Mouse (Mus musculus): ENCODE measurements around the gene Rgs16. TPM values are rescaled to one million over a fixed set of nuclear protein-coding genes. Genes with fewer than 3 reads are reported as not detected.
A peak's percentile ranks its signal among the peaks of the same experiment; 100 is the strongest.

Rgs16 gene
- polyA plus RNA-seq (2015; fragmentation: Nextera tagmentation; extraction: Ambion mirVana): 22.6 and 23.7 TPM in 2 replicates

DNA sequence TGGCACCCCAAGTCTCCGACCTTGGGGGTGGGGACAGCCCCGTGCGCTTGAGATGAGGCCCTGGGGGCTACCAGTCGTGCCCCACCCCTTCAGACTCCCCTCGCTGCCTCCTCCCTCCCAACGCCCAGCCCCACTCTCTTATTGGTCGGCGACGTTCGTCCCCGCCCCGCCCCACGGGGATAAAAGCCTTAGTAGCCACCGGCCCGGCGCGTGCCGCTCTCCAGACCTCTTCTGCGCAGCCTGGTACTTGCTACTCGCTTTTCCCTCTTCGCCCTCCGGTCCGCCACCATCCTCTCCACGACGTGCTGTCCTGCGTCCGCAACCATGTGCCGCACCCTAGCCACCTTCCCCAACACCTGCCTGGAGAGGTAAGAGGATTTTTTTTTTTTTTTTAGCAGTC is at the start of gene Rgs16:
Gene Rgs16, plus strand, starts transcription at position 205 of the 400 bp plus-strand sequence.
- H3K9me3 ChIP-seq: no peaks in the 10 kb centered on the region
- WGBS: under 1% methylated on average over 28 of the region's 28 CpGs
- H3K27me3 ChIP-seq: peaks cover 29% of the 10 kb centered on the region
- peaks cover 53% of the 10 kb centered on the region for H3K4me1 ChIP-seq
- peak within 1 kb of the TSS; percentile 75 for H3K4me2 ChIP-seq (replicated peaks)
- peak within 1 kb of the TSS; percentile 68 for H3K9ac ChIP-seq
- no peak within 1 kb of the TSS for H3K27ac ChIP-seq
- ATAC-seq (ENCODE audit: low FRiP score, low read depth): peak; percentile 67
- peak within 1 kb of the TSS; percentile 49 for H3K4me3 ChIP-seq
- peaks cover 10% of the 10 kb centered on the region; the same call in 1 of the 2 replicates for H3K36me3 ChIP-seq

DNA sequence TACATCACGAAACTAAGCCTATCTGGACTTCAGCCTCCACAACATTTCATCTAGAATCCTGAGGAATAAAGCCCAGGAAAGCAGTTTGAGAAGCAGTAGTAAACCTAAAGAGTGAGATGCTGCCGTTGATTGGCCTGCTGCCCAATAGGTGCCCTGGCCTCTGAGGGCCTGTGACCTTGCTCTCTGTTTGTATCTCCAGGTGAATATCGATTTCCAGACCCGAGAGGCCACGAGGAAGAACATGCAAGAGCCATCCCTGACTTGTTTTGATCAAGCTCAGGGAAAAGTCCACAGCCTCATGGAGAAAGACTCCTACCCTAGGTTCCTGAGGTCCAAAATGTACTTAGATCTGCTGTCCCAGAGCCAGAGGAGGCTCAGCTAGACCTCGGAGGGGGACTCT is 47.6 kb upstream of the Rgs16 start:
- H3K4me2 ChIP-seq (replicated peaks): no peak overlapping the region
- WGBS: 78% methylated on average over 6 of the region's 6 CpGs
- H3K4me3 ChIP-seq: no peak overlapping the region
- no peaks in the 10 kb centered on the region for H3K36me3 ChIP-seq
- no peak overlapping the region for H3K27ac ChIP-seq
- peaks cover 3% of the 10 kb centered on the region; the same call in 1 of the 2 replicates for H3K4me1 ChIP-seq
- H3K9ac ChIP-seq: no peak overlapping the region
- H3K27me3 ChIP-seq: no peaks in the 10 kb centered on the region
- ATAC-seq (ENCODE audit: low FRiP score, low read depth): no peak
- no peaks in the 10 kb centered on the region for H3K9me3 ChIP-seq

DNA sequence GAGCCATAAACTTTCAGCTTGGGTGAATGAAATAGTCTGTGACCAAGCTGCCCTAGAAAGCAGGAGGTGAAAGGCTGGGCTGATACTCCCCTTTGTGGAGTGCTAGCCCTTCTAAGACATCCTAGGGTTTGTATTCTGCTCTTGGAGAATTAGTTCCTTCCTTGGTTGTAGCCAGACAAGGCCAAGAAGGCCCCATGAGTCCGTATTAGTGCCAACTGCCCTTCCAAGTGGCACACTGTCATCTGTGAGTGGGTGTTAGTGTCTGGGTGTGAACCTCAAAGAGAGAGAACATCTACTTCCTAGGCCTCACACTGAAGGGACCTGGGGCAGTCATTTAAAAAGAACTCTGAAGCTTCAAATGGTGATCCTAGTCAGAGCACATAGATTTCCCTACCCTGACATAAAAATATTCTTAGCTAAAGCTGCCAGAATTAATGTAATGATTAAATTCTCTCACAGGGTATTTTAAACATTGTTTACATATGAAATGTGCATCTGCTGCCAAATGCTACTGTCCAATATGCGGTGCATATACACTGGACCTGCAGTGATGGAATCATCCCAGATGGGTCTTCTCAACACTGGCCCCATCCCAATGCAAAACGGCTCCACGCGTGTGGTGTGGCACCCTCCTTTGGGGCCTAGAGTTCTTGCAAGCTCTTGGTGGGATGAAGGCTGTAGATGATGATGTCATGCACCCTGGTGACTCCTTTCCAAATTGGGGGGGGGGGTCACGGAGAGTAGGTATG is 45.6 kb upstream of the Rgs16 start:
- Histone ChIP-seq H3K4me3 (no peak overlapping the region), H3K4me2 (replicated peaks) (no peak overlapping the region), H3K36me3 (no peaks in the 10 kb centered on the region), H3K9me3 (no peaks in the 10 kb centered on the region), H3K4me1 (peaks cover 20% of the 10 kb centered on the region), H3K9ac (no peak overlapping the region), H3K27me3 (no peaks in the 10 kb centered on the region), H3K27ac (no peak overlapping the region)
- WGBS: 88% methylated on average over 6 of the region's 6 CpGs
- no peak for ATAC-seq (ENCODE audit: low FRiP score, low read depth)

DNA sequence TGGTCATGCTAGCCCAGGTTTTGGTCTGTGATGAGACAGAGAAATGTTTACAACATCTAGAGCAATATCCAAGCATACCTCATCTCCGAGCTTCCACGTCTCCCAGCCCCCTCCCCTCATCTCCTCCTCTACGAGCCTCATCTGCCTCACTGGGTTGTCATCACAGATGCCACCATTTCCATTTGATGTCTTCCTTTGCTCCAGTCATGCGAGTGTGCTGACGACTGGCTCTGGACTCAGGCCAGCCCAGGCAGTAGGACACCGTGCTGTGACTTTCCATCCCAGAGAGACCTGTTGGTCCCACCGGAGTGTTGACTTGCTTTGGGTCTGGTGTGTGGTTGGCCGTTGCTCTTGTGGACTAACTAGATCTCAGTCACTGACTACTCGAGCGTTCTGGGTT is 44.8 kb upstream of the Rgs16 start:
- Histone ChIP-seq H3K4me1 (peaks cover 27% of the 10 kb centered on the region), H3K9ac (no peak overlapping the region), H3K4me2 (replicated peaks) (no peak overlapping the region), H3K36me3 (no peaks in the 10 kb centered on the region), H3K27me3 (no peaks in the 10 kb centered on the region), H3K9me3 (no peaks in the 10 kb centered on the region), H3K4me3 (no peak overlapping the region), H3K27ac (no peak overlapping the region)
- ATAC-seq (ENCODE audit: low FRiP score, low read depth): no peak
- WGBS: 95% methylated on average over 10 of the region's 10 CpGs

- H3K4me1 ChIP-seq: peaks cover 31% of the 10 kb centered on the region
- H3K4me3 ChIP-seq: no peak overlapping the region
- no peaks in the 10 kb centered on the region for H3K27me3 ChIP-seq
- no peaks in the 10 kb centered on the region for H3K9me3 ChIP-seq
- no peak for ATAC-seq (ENCODE audit: low FRiP score, low read depth)
- no peak overlapping the region for H3K9ac ChIP-seq
- WGBS: 71% methylated on average over 11 of the region's 11 CpGs
- H3K27ac ChIP-seq: no peak overlapping the region
- H3K36me3 ChIP-seq: no peaks in the 10 kb centered on the region
- H3K4me2 ChIP-seq (replicated peaks): no peak overlapping the region
Observed at GRCm38 (mm10) chr1:153696093-153696492, 44.1 kb upstream of the Rgs16 start.

DNA sequence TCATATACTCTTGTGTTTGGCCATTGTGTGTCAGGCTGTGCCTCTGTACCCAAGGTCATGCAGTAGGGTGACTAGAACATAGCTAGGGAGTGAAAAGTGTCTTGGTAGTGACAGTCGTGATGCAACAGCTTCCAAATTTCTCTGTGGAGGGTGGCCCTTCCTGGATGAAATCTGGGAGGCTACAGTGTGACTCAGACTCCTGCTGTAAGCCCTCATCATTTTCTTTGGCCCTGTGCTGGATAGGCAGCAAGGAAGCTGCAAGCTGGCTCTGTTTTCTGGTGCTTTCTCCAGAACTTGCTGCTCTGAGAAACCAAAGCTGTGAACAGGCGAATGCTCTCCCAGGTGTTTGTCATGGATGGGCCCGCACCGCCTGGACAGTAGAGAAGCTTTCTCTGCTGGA is 43.6 kb upstream of the Rgs16 start:
- Histone ChIP-seq H3K4me2 (replicated peaks) (no peak overlapping the region), H3K9me3 (no peaks in the 10 kb centered on the region), H3K4me3 (no peak overlapping the region), H3K4me1 (peaks cover 33% of the 10 kb centered on the region), H3K36me3 (no peaks in the 10 kb centered on the region), H3K27me3 (no peaks in the 10 kb centered on the region), H3K27ac (no peak overlapping the region), H3K9ac (no peak overlapping the region)
- 88% methylated on average over 4 of the region's 4 CpGs for whole genome bisulfite sequencing
- ATAC-seq (ENCODE audit: low FRiP score, low read depth): no peak

GRCm38 (mm10) chr1:153697581-153698251 is 42.4 kb upstream of the Rgs16 start:
- H3K4me2 ChIP-seq (replicated peaks): no peak overlapping the region
- H3K9me3 ChIP-seq: no peaks in the 10 kb centered on the region
- peaks cover 45% of the 10 kb centered on the region for H3K4me1 ChIP-seq
- no peak overlapping the region for H3K4me3 ChIP-seq
- H3K9ac ChIP-seq: no peak overlapping the region
- no peak overlapping the region for H3K27ac ChIP-seq
- no peaks in the 10 kb centered on the region for H3K36me3 ChIP-seq
- no peak for ATAC-seq (ENCODE audit: low FRiP score, low read depth)
- no peaks in the 10 kb centered on the region for H3K27me3 ChIP-seq
- WGBS: 56% methylated on average over 16 of the region's 16 CpGs

DNA sequence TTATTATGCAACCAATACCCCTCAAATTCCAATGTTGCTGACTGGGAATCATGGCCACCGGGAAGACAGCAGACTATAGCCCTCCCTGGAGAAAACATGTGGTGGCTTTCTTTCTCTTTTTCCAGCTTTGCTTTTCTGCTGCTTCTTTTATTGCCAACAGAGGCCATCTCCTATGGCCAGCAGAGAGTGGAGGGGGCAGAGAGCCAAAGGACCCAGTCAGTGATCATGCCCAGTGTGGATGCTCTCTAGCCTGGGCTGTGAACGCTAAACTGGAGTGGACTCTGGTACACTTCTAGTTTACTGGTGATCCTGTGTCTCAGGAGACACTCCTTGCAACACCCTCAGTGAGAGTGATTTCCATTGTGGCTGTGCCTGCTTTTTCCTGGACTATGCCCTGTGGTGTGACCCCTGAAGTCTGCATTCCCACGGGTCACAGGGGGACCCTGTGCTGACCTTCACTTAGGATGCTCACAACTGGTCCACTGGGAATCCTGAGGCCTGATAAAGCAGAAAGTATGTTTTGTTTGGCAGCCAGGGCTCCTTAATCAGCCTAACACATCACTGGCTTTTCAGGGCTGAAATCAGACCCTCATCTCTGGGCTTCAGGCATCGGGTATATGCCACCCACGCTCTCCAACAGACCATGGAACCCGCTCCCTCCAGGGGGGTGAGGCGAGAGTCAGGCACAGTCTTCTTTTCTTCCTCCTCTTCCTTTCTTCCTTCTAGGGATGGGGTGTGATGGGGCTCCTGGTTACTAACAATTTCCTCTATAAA is 41.7 kb upstream of the Rgs16 start:
- Histone ChIP-seq H3K27me3 (no peaks in the 10 kb centered on the region), H3K27ac (peak overlapping the region; percentile 29), H3K9me3 (no peaks in the 10 kb centered on the region), H3K9ac (no peak overlapping the region), H3K36me3 (no peaks in the 10 kb centered on the region), H3K4me3 (no peak overlapping the region), H3K4me1 (peaks cover 53% of the 10 kb centered on the region), H3K4me2 (replicated peaks) (no peak overlapping the region)
- ATAC-seq (ENCODE audit: low FRiP score, low read depth): no peak
- WGBS: 62% methylated on average over 7 of the region's 7 CpGs

- no peak overlapping the region for H3K4me2 ChIP-seq (replicated peaks)
- H3K36me3 ChIP-seq: no peaks in the 10 kb centered on the region
- peaks cover 72% of the 10 kb centered on the region for H3K4me1 ChIP-seq
- 72% methylated on average over 11 of the region's 11 CpGs for WGBS
- 0 out of 2 replicates have a peak, but pooled peaks have one; percentile 24 for ATAC-seq (ENCODE audit: low FRiP score, low read depth)
- no peak overlapping the region for H3K27ac ChIP-seq
- H3K9me3 ChIP-seq: no peaks in the 10 kb centered on the region
- no peak overlapping the region for H3K4me3 ChIP-seq
- no peak overlapping the region for H3K9ac ChIP-seq
- no peaks in the 10 kb centered on the region for H3K27me3 ChIP-seq
Observed at GRCm38 (mm10) chr1:153700448-153701063, 39.6 kb upstream of the Rgs16 start.

GRCm38 (mm10) chr1:153701461-153701860 is 38.7 kb upstream of the Rgs16 start:
- H3K9me3 ChIP-seq: no peaks in the 10 kb centered on the region
- H3K9ac ChIP-seq: no peak overlapping the region
- H3K4me1 ChIP-seq: peaks cover 72% of the 10 kb centered on the region
- no peak overlapping the region for H3K4me3 ChIP-seq
- no peak overlapping the region for H3K4me2 ChIP-seq (replicated peaks)
- no peak overlapping the region for H3K27ac ChIP-seq
- no peak for ATAC-seq (ENCODE audit: low FRiP score, low read depth)
- no peaks in the 10 kb centered on the region for H3K36me3 ChIP-seq
- no peaks in the 10 kb centered on the region for H3K27me3 ChIP-seq
- WGBS: 94% methylated on average over 1 of the region's 1 CpGs

DNA sequence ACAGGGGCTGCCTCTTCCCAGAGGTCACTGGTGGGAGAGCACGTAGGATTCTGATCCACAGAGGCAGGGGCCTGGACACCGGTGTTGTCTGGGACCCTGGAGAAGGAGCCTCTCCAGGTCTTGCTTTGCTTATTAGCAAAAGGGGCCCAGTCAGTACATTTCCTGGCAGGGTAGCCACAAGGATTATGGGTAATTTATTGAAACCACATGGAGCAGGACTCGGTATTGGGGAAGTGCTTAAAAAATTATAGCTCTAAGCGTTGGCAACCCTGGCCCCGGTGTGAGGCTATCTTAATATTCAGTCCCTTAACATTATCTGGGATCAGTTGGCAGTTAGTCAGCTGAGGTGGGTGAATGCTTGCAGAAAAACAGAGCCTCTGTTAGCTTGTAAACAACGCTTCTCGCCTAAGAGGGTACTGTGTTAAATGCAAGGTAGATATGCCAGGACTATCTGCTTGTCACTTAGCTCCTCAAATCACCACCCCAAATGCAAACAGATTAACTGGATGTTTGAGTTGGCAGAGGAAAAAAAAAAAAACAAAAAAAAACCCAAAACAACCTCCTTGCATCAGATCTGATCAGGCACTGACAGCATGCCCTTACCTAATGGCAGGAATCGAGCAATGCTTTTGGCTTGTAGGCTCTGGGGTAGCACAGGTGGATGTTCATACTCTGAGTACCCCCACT is 37.8 kb upstream of the Rgs16 start:
- peak overlapping the region; percentile 72 for H3K27ac ChIP-seq
- H3K27me3 ChIP-seq: no peaks in the 10 kb centered on the region
- WGBS: 33% methylated on average over 8 of the region's 8 CpGs

More for the DNA sequence above, 37.8 kb upstream of the Rgs16 start:
- Histone ChIP-seq H3K4me1 (peaks cover 72% of the 10 kb centered on the region), H3K9ac (no peak overlapping the region), H3K36me3 (no peaks in the 10 kb centered on the region), H3K9me3 (no peaks in the 10 kb centered on the region), H3K4me2 (replicated peaks) (no peak overlapping the region), H3K4me3 (no peak overlapping the region)
- ATAC-seq (ENCODE audit: low FRiP score, low read depth): 0 out of 2 replicates have a peak, but pooled peaks have one; percentile 5

All from limb, embryonic 13.5 days (tissue).